8 mouse cellular contexts compared by ENCODE assay signal in the genomic region with DNA sequence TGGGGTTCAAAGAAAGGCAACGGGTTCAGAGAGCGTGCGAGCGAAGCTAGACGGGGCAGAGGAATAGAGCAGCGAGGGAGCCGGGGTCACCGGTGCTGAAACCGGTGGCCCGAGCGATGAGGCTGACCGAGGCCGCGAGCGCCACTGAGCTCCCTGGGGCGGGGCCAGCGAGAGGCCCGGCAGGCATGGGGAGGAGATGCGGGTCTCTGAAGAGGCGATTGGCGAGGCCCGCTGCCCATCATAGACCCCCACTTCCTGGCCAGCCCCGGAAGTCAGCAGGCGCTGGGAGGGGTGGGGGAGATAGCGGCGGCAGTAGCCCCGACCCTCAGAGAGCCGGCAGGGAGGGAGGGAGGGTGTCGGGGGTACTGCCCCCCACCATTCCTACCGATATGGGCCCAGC. TPM values are rescaled to one million over a fixed set of nuclear protein-coding genes. Genes with fewer than 3 reads are reported as not detected.
DNase-seq lines count a peak whose midpoint lies in the region; ATAC-seq and TF ChIP-seq lines count a peak whose summit lies in the region.

No protein-coding gene starts in this region.

- no peak for TF ChIP-seq CTCF in Patski (IDR thresholded peaks at IDR 0.05)

- peaks cover 21% of the 10 kb centered on the region for H3K36me3 ChIP-seq in hindbrain, embryonic 13.5 days

- peak overlapping the region; percentile 99 for H3K9ac ChIP-seq in hindbrain, embryonic 13.5 days

- H3K27me3 ChIP-seq in Patski: no peaks in the 10 kb centered on the region
- no peaks in the 10 kb centered on the region for H3K27me3 ChIP-seq in hindbrain, embryonic 13.5 days

- peak overlapping the region; percentile 92 for H3K4me3 ChIP-seq in hindbrain, embryonic 13.5 days

- peak overlapping the region; percentile 94 for H3K27ac ChIP-seq in hindbrain, embryonic 13.5 days

- POLR2A ChIA-PET in Patski (lab: Charles Lee): interaction anchor here (0.6 to 5.4 kb wide), 8 partner anchors 12 to 296 kb away, joined by 3 to 28 read pairs (median 4); a partner anchor contains a TSS

- ATAC-seq in Patski: peak; percentile 51
- ATAC-seq in hindbrain, embryonic 13.5 days (ENCODE audit: low FRiP score): peak; percentile 32

- CTCF ChIA-PET in Patski (lab: Charles Lee): interaction anchor here (1.2 to 2.1 kb wide), 3 partner anchors 10 to 39 kb away, joined by 3 to 13 read pairs (median 4); a partner anchor contains a TSS

- peak overlapping the region; percentile 99 for H3K4me2 ChIP-seq in hindbrain, embryonic 13.5 days

- WGBS in hindbrain, embryonic 13.5 days: 0% methylated on average over 28 of the region's 30 CpGs

- H3K4me1 ChIP-seq in hindbrain, embryonic 13.5 days (replicated peaks): peaks cover 59% of the 10 kb centered on the region

- H3K9me3 ChIP-seq in hindbrain, embryonic 13.5 days: no peaks in the 10 kb centered on the region

- in situ Hi-C loops in Patski (cut with MboI; ENCODE audit: low pct_unique_long_range_greater_than_20kb): no loop called here

- no peak for DNase-seq in Patski (ENCODE audit: low read depth, low spot score)
- peak; percentile 99 for DNase-seq in cerebellum, postnatal 14 days
- DNase-seq in frontal cortex, postnatal 14 days (ENCODE audit: low spot score in 2 of 2): peak; percentile 93 to 94
- DNase-seq in layer of hippocampus, postnatal 36 days: peak; percentile 98
- peak; percentile 97 for DNase-seq in lung, postnatal 25 days (ENCODE audit: low spot score)
- peak; percentile 85 for DNase-seq in retina, adult 2 months (ENCODE audit: low read depth, low spot score)
- DNase-seq in thymus, postnatal 25 days: peak; percentile 97

RNA-seq across cellular contexts. Expression of a gene that starts 1.5 kb away (rescaled TPM):
- 128 TPM for polyA plus RNA-seq in Patski (2021)
- polyA plus RNA-seq in hindbrain, embryonic 13.5 days (2015; fragmentation: Nextera tagmentation; extraction: Ambion mirVana): 97.8 and 99.1 TPM in 2 replicates
- 100 to 1,000 TPM; 159 to 169 TPM for total RNA-seq in layer of hippocampus, postnatal 36 days (2021)

RNA-seq across cellular contexts. Expression of a gene that starts 2.1 kb away (rescaled TPM):
- 69.1 TPM for polyA plus RNA-seq in Patski (2021)
- polyA plus RNA-seq in hindbrain, embryonic 13.5 days (2015; fragmentation: Nextera tagmentation; extraction: Ambion mirVana): 299 and 301 TPM in 2 replicates
- total RNA-seq in layer of hippocampus, postnatal 36 days (2021): 10 to 100 TPM; 79.4 to 87.3 TPM

RNA-seq across cellular contexts. Expression of a gene that starts 7.9 kb away (rescaled TPM):
- 1.2 TPM for polyA plus RNA-seq in Patski (2021)
- polyA plus RNA-seq in hindbrain, embryonic 13.5 days (2015; fragmentation: Nextera tagmentation; extraction: Ambion mirVana): 1.9 and 2.1 TPM in 2 replicates
- under 1 TPM; 0.60 to 0.94 TPM for total RNA-seq in layer of hippocampus, postnatal 36 days (2021)

RNA-seq across cellular contexts. Expression of a gene that starts 10.2 kb away (rescaled TPM):
- polyA plus RNA-seq in Patski (2021): 2.5 TPM
- polyA plus RNA-seq in hindbrain, embryonic 13.5 days (2015; fragmentation: Nextera tagmentation; extraction: Ambion mirVana): 11.7 and 12.9 TPM in 2 replicates
- 1 to 10 TPM; 1.8 to 2.0 TPM for total RNA-seq in layer of hippocampus, postnatal 36 days (2021)

RNA-seq across cellular contexts. Expression of a gene that starts 14.5 kb away (rescaled TPM):
- polyA plus RNA-seq in Patski (2021): 59.7 TPM
- polyA plus RNA-seq in hindbrain, embryonic 13.5 days (2015; fragmentation: Nextera tagmentation; extraction: Ambion mirVana): 8.9 and 10.6 TPM in 2 replicates
- total RNA-seq in layer of hippocampus, postnatal 36 days (2021): 10 to 100 TPM; 63.0 to 63.9 TPM
